Mouse (Mus musculus) limb, embryonic 14.5 days (tissue): ENCODE measurements at regions not wholly inside any gene's neighbourhood (a gene's known extent, or its start where the extent isn't known, plus 50 kb on each side); places are given as distances from the start of the nearest gene placed in this dataset.

ENCODE experiments used
- ATAC-seq: fragments of 200-750 bp; cut with Nextera tagmentation; 2 replicates; pipeline ENCODE4 v1.8.0; 2017; ENCODE audit warnings: low read depth, moderate number of reproducible peaks, moderate TSS enrichment; ENCODE audit not compliant: low FRiP score
- DNase-seq: peaks from one replicate; pipeline ENCODE4 v3.0.0-alpha.2; 2015; ENCODE audit warnings: low spot score
- H3K27ac ChIP-seq: fragments of 300-500 bp; sonication (generic); replicated peaks from 2 replicates; pipeline ENCODE4 v1.5.1; 2014; ENCODE audit warnings: low read depth, mild to moderate bottlenecking, low read length, moderate library complexity, mixed read lengths
- H3K27me3 ChIP-seq: fragments of 300-500 bp; sonication (generic); 2 replicates; pipeline ENCODE4 v1.6.1; 2014; ENCODE audit warnings: low read length, mixed read lengths; ENCODE audit not compliant: control insufficient read depth, insufficient read depth
- H3K36me3 ChIP-seq: fragments of 300-500 bp; sonication (generic); 2 replicates; pipeline ENCODE4 v1.6.1; 2014; ENCODE audit warnings: mild to moderate bottlenecking, low read length, moderate library complexity, mixed read lengths; ENCODE audit not compliant: control insufficient read depth, insufficient read depth
- H3K4me1 ChIP-seq: fragments of 300-500 bp; sonication (generic); 2 replicates; pipeline ENCODE4 v1.6.1; 2014; ENCODE audit warnings: antibody characterized with exemption, low read length, mixed read lengths; ENCODE audit not compliant: control insufficient read depth, insufficient read depth
- H3K4me2 ChIP-seq: fragments of 300-500 bp; sonication (generic); replicated peaks from 2 replicates; pipeline ENCODE4 v1.6.1; 2014; ENCODE audit warnings: low read depth, mild to moderate bottlenecking, low read length, moderate library complexity; ENCODE audit not compliant: severe bottlenecking
- H3K4me3 ChIP-seq: fragments of 300-500 bp; sonication (generic); replicated peaks from 2 replicates; pipeline ENCODE4 v1.5.1; 2014; ENCODE audit warnings: low read length
- H3K9ac ChIP-seq: fragments of 300-500 bp; sonication (generic); 2 replicates; pipeline ENCODE4 v1.6.1; 2014; ENCODE audit warnings: mild to moderate bottlenecking, low read depth, low read length, moderate library complexity; ENCODE audit not compliant: severe bottlenecking
- H3K9me3 ChIP-seq: fragments of 300-500 bp; sonication (generic); 2 replicates; pipeline ENCODE4 v1.6.1; 2016; ENCODE audit warnings: low read length; ENCODE audit not compliant: control insufficient read depth
- POLR2A ChIP-seq: fragments of 200-500 bp; IDR thresholded peaks from 2 replicates; pipeline ENCODE4 v1.8.0; 2012; ENCODE audit warnings: inconsistent platforms, mild to moderate bottlenecking, moderate library complexity, borderline replicate concordance; ENCODE audit not compliant: insufficient read depth, insufficient read length; ENCODE audit errors: extremely low read depth
- WGBS: fragments of 180-500 bp; shearing (Covaris S2); extraction: QIAGEN DNeasy Blood & Tissue Kit; methylation state at CpG from one replicate; pipeline ENCODE4 v1.1.7; 2014; 5-methylcytosine and 5-hydroxymethylcytosine counted together

DNA sequence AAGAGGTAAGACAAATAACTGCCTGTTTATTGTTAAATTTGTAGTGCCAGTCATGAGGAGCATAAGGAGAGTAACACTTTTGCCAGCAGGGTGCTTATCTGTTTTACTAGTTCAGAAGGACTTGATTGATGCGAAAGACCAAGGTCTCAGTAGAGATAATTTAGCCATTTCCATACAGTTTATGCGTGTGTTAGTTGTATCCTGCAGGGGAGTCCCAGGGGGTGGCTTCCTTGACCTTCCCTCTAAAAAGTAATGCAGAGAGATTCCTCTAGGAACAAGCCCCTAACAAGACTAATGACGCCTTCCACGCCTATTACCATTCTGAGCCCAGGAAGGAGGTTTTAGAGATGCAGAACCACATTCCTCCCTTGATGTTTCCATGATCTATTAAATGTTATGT, 192.6 kb upstream of the Gm49339 start:
- no peak overlapping the region for H3K27ac ChIP-seq
- H3K9me3 ChIP-seq, result no peaks in the 10 kb centered on the region
- H3K4me3 ChIP-seq, result no peak overlapping the region
- H3K27me3 ChIP-seq, result no peaks in the 10 kb centered on the region; the same call in 1 of the 2 replicates
- no peak for TF ChIP-seq POLR2A
- H3K36me3 ChIP-seq, result no peaks in the 10 kb centered on the region
- DNase-seq (no peak), ATAC-seq (no peak)
- no peak overlapping the region for H3K4me2 ChIP-seq
- no peak overlapping the region for H3K9ac ChIP-seq
- 30% methylated on average over 4 of the region's 4 CpGs for WGBS
- H3K4me1 ChIP-seq, result no peaks in the 10 kb centered on the region

DNA sequence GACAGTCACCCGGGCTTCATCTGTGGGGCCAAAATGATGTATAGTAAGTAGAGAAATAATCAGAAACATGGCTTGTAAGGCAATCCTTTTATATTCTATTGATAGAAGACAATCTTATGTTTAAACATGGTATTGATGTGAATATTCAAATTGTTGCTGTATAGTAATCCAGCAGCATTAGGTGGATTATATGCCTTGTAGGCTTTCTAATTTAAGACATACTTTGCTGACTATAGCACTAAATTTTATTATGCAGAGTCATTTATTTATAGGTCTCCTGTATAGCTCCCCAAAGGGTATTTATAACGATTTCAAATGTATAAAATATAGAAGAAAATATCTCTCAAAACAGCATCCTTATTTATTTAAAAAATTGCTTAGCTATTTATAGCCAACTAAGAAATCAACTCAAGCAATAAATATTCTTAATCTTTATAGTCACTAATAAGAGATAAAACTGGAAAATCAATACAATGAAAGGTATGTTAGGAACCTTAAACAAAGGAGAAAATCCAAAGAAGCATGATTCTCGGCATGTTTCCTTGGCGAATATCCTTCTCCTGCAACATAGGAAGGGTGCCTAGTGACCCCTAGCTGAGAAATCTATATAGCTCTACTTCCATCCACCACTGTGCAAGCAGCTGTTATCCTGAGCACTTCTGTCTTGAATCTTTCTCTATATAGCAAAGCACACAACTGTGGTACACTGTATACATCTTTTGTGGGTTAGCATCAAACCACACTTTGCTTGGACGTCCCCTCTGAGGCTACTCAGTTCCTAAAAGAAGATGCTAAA, 188.8 kb upstream of the Gm49339 start:
- no peak overlapping the region for H3K27ac ChIP-seq
- peak; percentile 67; the same call in 1 of the 2 replicates for ATAC-seq
- H3K9me3 ChIP-seq, result no peaks in the 10 kb centered on the region
- no peak overlapping the region for H3K4me3 ChIP-seq
- no peak for TF ChIP-seq POLR2A
- DNase-seq, result peak; percentile 27
- WGBS, result 50% methylated on average over 5 of the region's 5 CpGs
- H3K4me2 ChIP-seq, result no peak overlapping the region
- no peaks in the 10 kb centered on the region for H3K36me3 ChIP-seq
- H3K27me3 ChIP-seq, result no peaks in the 10 kb centered on the region; the same call in 1 of the 2 replicates
- H3K4me1 ChIP-seq, result no peaks in the 10 kb centered on the region
- no peak overlapping the region for H3K9ac ChIP-seq

DNA sequence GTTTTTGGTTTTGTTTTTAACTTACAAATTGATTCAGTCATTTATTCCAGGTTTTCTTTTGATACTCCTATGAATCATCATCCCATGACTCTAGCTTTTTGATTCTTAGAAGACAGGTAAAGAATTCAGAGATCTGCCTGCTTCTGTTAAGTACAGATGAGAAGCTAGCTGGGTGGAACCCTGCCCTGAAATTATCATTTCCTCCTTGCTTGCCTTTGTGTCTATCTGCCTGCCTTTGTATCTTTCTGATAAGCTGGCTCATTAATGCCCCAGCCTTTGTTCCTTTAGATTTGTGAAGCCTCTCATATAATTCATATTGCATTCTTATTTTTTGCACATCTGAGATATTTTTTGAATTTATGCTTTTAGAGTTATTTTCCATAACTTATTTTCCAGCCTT, 167.6 kb upstream of the Gm49339 start:
- H3K4me2 ChIP-seq, result no peak overlapping the region
- H3K27me3 ChIP-seq, result no peaks in the 10 kb centered on the region
- no peak for ATAC-seq
- no peak for TF ChIP-seq POLR2A
- DNase-seq, result no peak
- no peaks in the 10 kb centered on the region for H3K9me3 ChIP-seq
- H3K4me1 ChIP-seq, result no peaks in the 10 kb centered on the region
- H3K4me3 ChIP-seq, result no peak overlapping the region
- no peak overlapping the region for H3K9ac ChIP-seq
- H3K36me3 ChIP-seq, result no peaks in the 10 kb centered on the region
- no peak overlapping the region for H3K27ac ChIP-seq

DNA sequence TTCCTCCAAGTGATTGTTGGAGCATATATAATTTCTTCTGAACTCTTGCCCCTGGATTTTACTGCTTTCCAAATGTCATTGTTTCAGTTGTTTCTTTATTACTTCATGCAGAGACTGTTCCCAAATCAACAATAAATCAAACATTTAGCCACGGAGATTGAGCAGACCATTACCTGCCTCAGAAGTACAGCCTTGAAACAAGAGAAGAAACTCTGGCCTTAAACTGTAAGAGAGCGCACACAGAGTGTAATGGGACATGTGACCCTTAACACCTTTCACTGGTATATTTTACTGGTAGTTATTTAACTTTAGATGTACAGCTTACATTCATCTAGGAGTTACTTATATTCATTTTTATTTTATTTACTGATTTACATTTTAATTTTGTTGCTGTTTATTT, 160.2 kb upstream of the Gm49339 start:
- WGBS, result 30% methylated on average over 2 of the region's 2 CpGs
- no peak for TF ChIP-seq POLR2A
- ATAC-seq, result no peak

DNA sequence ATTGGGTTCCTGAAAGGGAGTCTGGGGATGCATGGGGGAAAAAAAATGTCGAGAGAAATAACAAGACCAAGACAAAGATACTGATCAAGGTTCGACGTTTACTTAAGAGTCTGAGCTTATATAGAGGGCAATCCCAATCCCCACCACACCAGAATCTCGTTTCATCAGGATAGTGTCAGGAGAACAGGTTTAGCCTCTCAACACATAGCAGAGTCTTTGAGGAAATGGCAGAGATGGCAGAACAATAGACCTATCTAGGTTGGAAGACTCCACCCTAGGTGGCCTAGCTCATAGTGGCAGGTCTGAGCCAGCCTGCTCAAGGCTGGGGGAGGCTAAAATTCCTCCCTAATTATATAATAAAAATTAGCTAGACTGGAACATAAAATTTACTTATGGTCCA, 151.6 kb upstream of the Gm49339 start:
- TF ChIP-seq POLR2A, result no peak
- DNase-seq (no peak), ATAC-seq (no peak)
- 67% methylated on average over 4 of the region's 4 CpGs for WGBS
- Histone ChIP-seq H3K9me3 (no peaks in the 10 kb centered on the region), H3K9ac (no peak overlapping the region), H3K27me3 (no peaks in the 10 kb centered on the region), H3K4me1 (no peaks in the 10 kb centered on the region), H3K36me3 (no peaks in the 10 kb centered on the region), H3K4me2 (no peak overlapping the region), H3K27ac (no peak overlapping the region), H3K4me3 (no peak overlapping the region)

More for the DNA sequence above, 160.2 kb upstream of the Gm49339 start:
- Histone ChIP-seq H3K4me2 (no peak overlapping the region), H3K9me3 (no peaks in the 10 kb centered on the region), H3K4me1 (no peaks in the 10 kb centered on the region), H3K9ac (no peak overlapping the region), H3K4me3 (no peak overlapping the region), H3K36me3 (no peaks in the 10 kb centered on the region), H3K27ac (no peak overlapping the region), H3K27me3 (no peaks in the 10 kb centered on the region)
- no peak for DNase-seq
